Mouse (Mus musculus) kidney, embryonic 14.5 days (tissue): ENCODE data around the gene Gm17387. TPM values are rescaled to one million over a fixed set of nuclear protein-coding genes. Genes with fewer than 3 reads are reported as not detected.

Experiments used
- ATAC-seq: fragments of 200-750 bp; cut with Nextera tagmentation; 2 replicates; pipeline ENCODE4 v1.8.0; 2017; ENCODE audit warnings: moderate number of reproducible peaks, mild to moderate bottlenecking, moderate TSS enrichment, moderate library complexity; ENCODE audit not compliant: low FRiP score, low TSS enrichment
- H3K27ac ChIP-seq: fragments of 300-500 bp; sonication (generic); 2 replicates; pipeline ENCODE4 v1.5.1; 2014; ENCODE audit warnings: low read depth, mild to moderate bottlenecking, low read length, moderate library complexity, mixed read lengths
- H3K27me3 ChIP-seq: fragments of 300-500 bp; sonication (generic); 2 replicates; pipeline ENCODE4 v1.6.1; 2014; ENCODE audit warnings: mild to moderate bottlenecking, low read length; ENCODE audit not compliant: control insufficient read depth, insufficient read depth
- H3K36me3 ChIP-seq: fragments of 300-500 bp; sonication (generic); 2 replicates; pipeline ENCODE4 v1.6.1; 2014; ENCODE audit warnings: low read length, mixed read lengths; ENCODE audit not compliant: control insufficient read depth, insufficient read depth
- H3K4me1 ChIP-seq: fragments of 300-500 bp; sonication (generic); 2 replicates; pipeline ENCODE4 v1.6.1; 2014; ENCODE audit warnings: low read length, mixed read lengths; ENCODE audit not compliant: control insufficient read depth, insufficient read depth
- H3K4me2 ChIP-seq: fragments of 300-500 bp; sonication (generic); replicated peaks from 2 replicates; pipeline ENCODE4 v1.6.1; 2014; ENCODE audit warnings: low read depth, mild to moderate bottlenecking, low read length
- H3K4me3 ChIP-seq: fragments of 300-500 bp; sonication (generic); 2 replicates; pipeline ENCODE4 v1.5.1; 2014; ENCODE audit warnings: mild to moderate bottlenecking, low read length
- H3K9ac ChIP-seq: fragments of 300-500 bp; sonication (generic); 2 replicates; pipeline ENCODE4 v1.6.1; 2014; ENCODE audit warnings: low read depth, mild to moderate bottlenecking, low read length, moderate library complexity
- H3K9me3 ChIP-seq: fragments of 300-500 bp; sonication (generic); 2 replicates; pipeline ENCODE4 v1.6.1; 2016; ENCODE audit warnings: low read length; ENCODE audit not compliant: control insufficient read depth
- WGBS: fragments of 180-500 bp; shearing (Covaris S2); extraction: QIAGEN DNeasy Blood & Tissue Kit; methylation state at CpG from one replicate; pipeline ENCODE4 v1.1.7; 2014; 5-methylcytosine and 5-hydroxymethylcytosine counted together
- polyA plus RNA-seq: library from polyadenylated mRNA; unstranded; fragments of >200 nt; fragmentation: Nextera tagmentation; extraction: Ambion mirVana; gene quantifications from 2 replicates; pipeline ENCODE4 v1.2.1, GENCODE M21; 2014

Gene Gm17387
- polyA plus RNA-seq, 1 experiment from 2014 or later, result not detected

GRCm38 (mm10) chr7:141041661-141042060 is 12.7 kb downstream of the Gm17387 start:
- 32% methylated on average over 5 of the region's 5 CpGs for WGBS
- ATAC-seq, result peak; percentile 75; the same call in 1 of the 2 replicates
- no peak overlapping the region for H3K4me2 ChIP-seq

GRCm38 (mm10) chr7:141042539-141042938 is 13.6 kb downstream of the Gm17387 start:
- Histone ChIP-seq H3K4me3 (no peak overlapping the region), H3K27me3 (no peaks in the 10 kb centered on the region), H3K36me3 (no peaks in the 10 kb centered on the region), H3K27ac (no peak overlapping the region), H3K4me1 (peaks cover 8% of the 10 kb centered on the region; the same call in 1 of the 2 replicates), H3K9me3 (no peaks in the 10 kb centered on the region), H3K4me2 (no peak overlapping the region), H3K9ac (no peak overlapping the region)
- WGBS, result 37% methylated on average over 4 of the region's 4 CpGs
- no peak for ATAC-seq

More at GRCm38 (mm10) chr7:141041661-141042060, 12.7 kb downstream of the Gm17387 start:
- H3K4me3 ChIP-seq, result no peak overlapping the region
- H3K36me3 ChIP-seq, result no peaks in the 10 kb centered on the region
- no peak overlapping the region for H3K9ac ChIP-seq
- 0 out of 2 replicates have a peak, but pooled peaks cover 3% of the 10 kb centered on the region for H3K4me1 ChIP-seq
- H3K27me3 ChIP-seq, result no peaks in the 10 kb centered on the region
- H3K27ac ChIP-seq, result peak overlapping the region; percentile 89
- H3K9me3 ChIP-seq, result no peaks in the 10 kb centered on the region

- peak overlapping the region; percentile 89 for H3K27ac ChIP-seq
- H3K4me3 ChIP-seq, result no peak overlapping the region
- ATAC-seq, result peak; percentile 4; the same call in 1 of the 2 replicates
- no peaks in the 10 kb centered on the region for H3K9me3 ChIP-seq
- peaks cover 10% of the 10 kb centered on the region for H3K4me1 ChIP-seq
- no peaks in the 10 kb centered on the region for H3K27me3 ChIP-seq
- 58% methylated on average over 6 of the region's 6 CpGs for WGBS
- H3K4me2 ChIP-seq, result peak overlapping the region; percentile 71; the same call in 1 of the 2 replicates
- H3K36me3 ChIP-seq, result no peaks in the 10 kb centered on the region
- no peak overlapping the region for H3K9ac ChIP-seq
Measured at GRCm38 (mm10) chr7:141046931-141047580, 18.1 kb downstream of the Gm17387 start.

GRCm38 (mm10) chr7:141047581-141048225 is 18.8 kb downstream of the Gm17387 start:
- H3K9ac ChIP-seq, result peak overlapping the region; percentile 50
- no peaks in the 10 kb centered on the region for H3K36me3 ChIP-seq
- H3K27ac ChIP-seq, result peak overlapping the region; percentile 89
- peaks cover 10% of the 10 kb centered on the region for H3K4me1 ChIP-seq
- no peaks in the 10 kb centered on the region for H3K27me3 ChIP-seq
- no peaks in the 10 kb centered on the region for H3K9me3 ChIP-seq
- ATAC-seq, result peak; percentile 92
- H3K4me3 ChIP-seq, result peak overlapping the region; percentile 36
- H3K4me2 ChIP-seq, result peak overlapping the region; percentile 71
- WGBS, result 2% methylated on average over 15 of the region's 19 CpGs

GRCm38 (mm10) chr7:141048226-141049218 is 19.6 kb downstream of the Gm17387 start:
- peak; percentile 86 for ATAC-seq
- WGBS, result 10% methylated on average over 21 of the region's 21 CpGs

GRCm38 (mm10) chr7:141049326-141049725 is 20.4 kb downstream of the Gm17387 start:
- no peak overlapping the region for H3K27ac ChIP-seq
- ATAC-seq, result no peak
- H3K4me3 ChIP-seq, result no peak overlapping the region
- peaks cover 10% of the 10 kb centered on the region for H3K4me1 ChIP-seq
- 73% methylated on average over 2 of the region's 2 CpGs for WGBS
- no peaks in the 10 kb centered on the region for H3K9me3 ChIP-seq
- H3K36me3 ChIP-seq, result no peaks in the 10 kb centered on the region
- H3K27me3 ChIP-seq, result no peaks in the 10 kb centered on the region
- no peak overlapping the region for H3K4me2 ChIP-seq
- no peak overlapping the region for H3K9ac ChIP-seq

More at GRCm38 (mm10) chr7:141048226-141049218, 19.6 kb downstream of the Gm17387 start:
- no peaks in the 10 kb centered on the region for H3K36me3 ChIP-seq
- H3K9me3 ChIP-seq, result no peaks in the 10 kb centered on the region
- H3K27me3 ChIP-seq, result no peaks in the 10 kb centered on the region
- H3K4me2 ChIP-seq, result peak overlapping the region; percentile 71
- peak overlapping the region; percentile 86 for H3K27ac ChIP-seq
- H3K4me1 ChIP-seq, result peaks cover 10% of the 10 kb centered on the region
- H3K4me3 ChIP-seq, result peak overlapping the region; percentile 36
- H3K9ac ChIP-seq, result peak overlapping the region; percentile 50

- no peaks in the 10 kb centered on the region for H3K27me3 ChIP-seq
- H3K4me2 ChIP-seq, result no peak overlapping the region
- peaks cover 10% of the 10 kb centered on the region for H3K4me1 ChIP-seq
- H3K9me3 ChIP-seq, result no peaks in the 10 kb centered on the region
- H3K4me3 ChIP-seq, result no peak overlapping the region
- no peak overlapping the region for H3K27ac ChIP-seq
- no peaks in the 10 kb centered on the region for H3K36me3 ChIP-seq
- WGBS, result 70% methylated on average over 17 of the region's 17 CpGs
- no peak for ATAC-seq
- H3K9ac ChIP-seq, result no peak overlapping the region
Measured at GRCm38 (mm10) chr7:141051060-141051685, 22.2 kb downstream of the Gm17387 start.

- ATAC-seq, result no peak
- Histone ChIP-seq H3K9me3 (no peaks in the 10 kb centered on the region), H3K4me3 (no peak overlapping the region), H3K27me3 (no peaks in the 10 kb centered on the region), H3K4me1 (peaks cover 9% of the 10 kb centered on the region), H3K36me3 (no peaks in the 10 kb centered on the region), H3K27ac (no peak overlapping the region), H3K9ac (no peak overlapping the region), H3K4me2 (no peak overlapping the region)
- WGBS, result 82% methylated on average over 4 of the region's 4 CpGs
Measured at GRCm38 (mm10) chr7:141052016-141052415, 23.1 kb downstream of the Gm17387 start.
